Mouse (Mus musculus) lung, adult 2 months (tissue): Measurements from ENCODE around the gene Meox1.

Experiments
- CTCF ChIP-seq: fragments of 200-500 bp; IDR thresholded peaks from 2 replicates; pipeline ENCODE4 v1.5.1; 2011; ENCODE audit warnings: mild to moderate bottlenecking, low read length, control low read depth; ENCODE audit not compliant: insufficient read depth
- POLR2A ChIP-seq: fragments of 200-500 bp; IDR thresholded peaks from 2 replicates; pipeline ENCODE4 v1.6.1; 2011; ENCODE audit warnings: low read depth, mild to moderate bottlenecking, control low read depth, low read length, borderline replicate concordance; ENCODE audit errors: extremely low read depth

DNA sequence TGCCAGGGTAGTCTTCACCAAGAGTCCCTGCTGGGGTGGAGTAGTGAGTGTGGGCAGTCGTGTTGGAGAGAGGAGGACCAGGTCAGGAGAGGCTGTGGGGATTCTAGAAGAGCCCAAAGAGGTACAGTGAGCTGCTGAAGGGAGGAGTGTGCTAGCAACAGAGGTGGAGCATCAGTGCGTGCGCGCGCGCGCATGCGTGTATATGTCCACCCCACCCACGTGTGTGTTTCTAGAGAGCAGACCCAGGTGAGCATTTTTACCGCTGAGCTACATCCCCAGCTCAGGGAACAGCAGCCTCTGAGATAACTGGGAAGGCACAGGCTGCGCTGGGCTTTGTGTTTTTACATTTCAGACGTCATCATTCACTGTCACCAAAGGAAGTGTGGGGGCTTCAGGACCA is 7.7 kb downstream of the Meox1 start:
- TF ChIP-seq CTCF (no peak), POLR2A (no peak)
